Mouse (Mus musculus): ENCODE results near the gene Hinfp. TPM values are rescaled to one million over a fixed set of nuclear protein-coding genes. Genes with fewer than 3 reads are reported as not detected.

Gene Hinfp
- polyA plus RNA-seq, 1 experiment from 2014 or later, result 29.1 TPM

- H3K4me1 ChIP-seq (replicated peaks), result peaks cover 21% of the 10 kb centered on the region
- peak overlapping the region; percentile 41; the same call in 1 of the 2 replicates for H3K27ac ChIP-seq
- WGBS, result 3% methylated on average over 37 of the region's 37 CpGs
- no peaks in the 10 kb centered on the region for H3K9me3 ChIP-seq
- peak overlapping the region; percentile 96 for H3K4me2 ChIP-seq
- H3K4me3 ChIP-seq (replicated peaks), result peak overlapping the region; percentile 89
- no peaks in the 10 kb centered on the region for H3K27me3 ChIP-seq
- peak overlapping the region; percentile 80 for H3K9ac ChIP-seq (replicated peaks)
- peaks cover 29% of the 10 kb centered on the region for H3K36me3 ChIP-seq
- peak; percentile 22; the same call in 1 of the 2 replicates for ATAC-seq (ENCODE audit: insufficient number of reproducible peaks, insufficient read depth, low FRiP score, low TSS enrichment, low read depth)
Measured at GRCm38 (mm10) chr9:44319105-44319886, 13.8 kb upstream of the Hinfp start.

- 28% methylated on average over 3 of the region's 3 CpGs for WGBS
- no peaks in the 10 kb centered on the region for H3K9me3 ChIP-seq
- no peak overlapping the region for H3K27ac ChIP-seq
- no peak for ATAC-seq (ENCODE audit: insufficient number of reproducible peaks, insufficient read depth, low FRiP score, low TSS enrichment, low read depth)
- peaks cover 35% of the 10 kb centered on the region for H3K36me3 ChIP-seq
- H3K4me3 ChIP-seq (replicated peaks), result peak overlapping the region; percentile 89
- peak overlapping the region; percentile 80; the same call in 1 of the 2 replicates for H3K9ac ChIP-seq (replicated peaks)
- no peaks in the 10 kb centered on the region for H3K27me3 ChIP-seq
- peaks cover 21% of the 10 kb centered on the region for H3K4me1 ChIP-seq (replicated peaks)
- peak overlapping the region; percentile 96 for H3K4me2 ChIP-seq
Measured at GRCm38 (mm10) chr9:44318826-44319095, 13.3 kb upstream of the Hinfp start.

- no peaks in the 10 kb centered on the region for H3K9me3 ChIP-seq
- H3K4me2 ChIP-seq, result peak overlapping the region; percentile 96
- no peak overlapping the region for H3K9ac ChIP-seq (replicated peaks)
- no peaks in the 10 kb centered on the region for H3K27me3 ChIP-seq
- peak overlapping the region; percentile 89; the same call in 1 of the 2 replicates for H3K4me3 ChIP-seq (replicated peaks)
- peaks cover 40% of the 10 kb centered on the region for H3K36me3 ChIP-seq
- H3K4me1 ChIP-seq (replicated peaks), result peaks cover 21% of the 10 kb centered on the region
- WGBS, result 74% methylated on average over 5 of the region's 5 CpGs
- no peak for ATAC-seq (ENCODE audit: insufficient number of reproducible peaks, insufficient read depth, low FRiP score, low TSS enrichment, low read depth)
- H3K27ac ChIP-seq, result no peak overlapping the region
Measured at GRCm38 (mm10) chr9:44318076-44318825, 12.8 kb upstream of the Hinfp start.

GRCm38 (mm10) chr9:44317452-44317851, 12.0 kb upstream of the Hinfp start:
- Histone ChIP-seq H3K4me1 (replicated peaks) (peaks cover 21% of the 10 kb centered on the region), H3K9ac (replicated peaks) (no peak overlapping the region), H3K4me3 (replicated peaks) (no peak overlapping the region), H3K9me3 (no peaks in the 10 kb centered on the region), H3K4me2 (0 out of 2 replicates have a peak overlapping the region, but pooled peaks have one; percentile 2), H3K27me3 (no peaks in the 10 kb centered on the region), H3K36me3 (peaks cover 48% of the 10 kb centered on the region), H3K27ac (no peak overlapping the region)
- no peak for ATAC-seq (ENCODE audit: insufficient number of reproducible peaks, insufficient read depth, low FRiP score, low TSS enrichment, low read depth)
- 55% methylated on average over 4 of the region's 4 CpGs for WGBS

- no peak for ATAC-seq (ENCODE audit: insufficient number of reproducible peaks, insufficient read depth, low FRiP score, low TSS enrichment, low read depth)
- no peak overlapping the region for H3K4me3 ChIP-seq (replicated peaks)
- H3K9ac ChIP-seq (replicated peaks), result no peak overlapping the region
- peaks cover 24% of the 10 kb centered on the region for H3K4me1 ChIP-seq (replicated peaks)
- H3K27ac ChIP-seq, result no peak overlapping the region
- H3K4me2 ChIP-seq, result no peak overlapping the region
- H3K36me3 ChIP-seq, result peaks cover 55% of the 10 kb centered on the region
- 0 out of 2 replicates have a peak, but pooled peaks cover 11% of the 10 kb centered on the region for H3K27me3 ChIP-seq
- WGBS, result 91% methylated on average over 18 of the region's 18 CpGs
- no peaks in the 10 kb centered on the region for H3K9me3 ChIP-seq
Measured at GRCm38 (mm10) chr9:44314910-44315309, 9.4 kb upstream of the Hinfp start.

- H3K27me3 ChIP-seq, result 0 out of 2 replicates have a peak, but pooled peaks cover 11% of the 10 kb centered on the region
- H3K9ac ChIP-seq (replicated peaks), result no peak overlapping the region
- no peak overlapping the region for H3K4me2 ChIP-seq
- no peak overlapping the region for H3K27ac ChIP-seq
- no peak overlapping the region for H3K4me3 ChIP-seq (replicated peaks)
- 76% methylated on average over 4 of the region's 4 CpGs for WGBS
- no peak for ATAC-seq (ENCODE audit: insufficient number of reproducible peaks, insufficient read depth, low FRiP score, low TSS enrichment, low read depth)
- no peaks in the 10 kb centered on the region for H3K9me3 ChIP-seq
- H3K4me1 ChIP-seq (replicated peaks), result peaks cover 21% of the 10 kb centered on the region
- peaks cover 55% of the 10 kb centered on the region for H3K36me3 ChIP-seq
Measured at GRCm38 (mm10) chr9:44314257-44314547, 8.7 kb upstream of the Hinfp start.

GRCm38 (mm10) chr9:44313476-44314256, 8.2 kb upstream of the Hinfp start:
- Histone ChIP-seq H3K27me3 (0 out of 2 replicates have a peak, but pooled peaks cover 11% of the 10 kb centered on the region), H3K9ac (replicated peaks) (no peak overlapping the region), H3K27ac (no peak overlapping the region), H3K36me3 (peaks cover 55% of the 10 kb centered on the region), H3K4me3 (replicated peaks) (no peak overlapping the region), H3K4me2 (no peak overlapping the region), H3K9me3 (no peaks in the 10 kb centered on the region), H3K4me1 (replicated peaks) (peaks cover 15% of the 10 kb centered on the region)
- WGBS, result 79% methylated on average over 19 of the region's 19 CpGs
- no peak for ATAC-seq (ENCODE audit: insufficient number of reproducible peaks, insufficient read depth, low FRiP score, low TSS enrichment, low read depth)

GRCm38 (mm10) chr9:44311136-44312134, 6.0 kb upstream of the Hinfp start:
- H3K4me1 ChIP-seq (replicated peaks), result peaks cover 9% of the 10 kb centered on the region
- H3K36me3 ChIP-seq, result peaks cover 47% of the 10 kb centered on the region
- H3K4me3 ChIP-seq (replicated peaks), result no peak overlapping the region
- no peaks in the 10 kb centered on the region for H3K9me3 ChIP-seq
- H3K27ac ChIP-seq, result no peak overlapping the region
- H3K4me2 ChIP-seq, result peak overlapping the region; percentile 28; the same call in 1 of the 2 replicates
- ATAC-seq (ENCODE audit: insufficient number of reproducible peaks, insufficient read depth, low FRiP score, low TSS enrichment, low read depth), result no peak
- H3K27me3 ChIP-seq, result 0 out of 2 replicates have a peak, but pooled peaks cover 11% of the 10 kb centered on the region
- WGBS, result 9% methylated on average over 27 of the region's 27 CpGs
- peak overlapping the region; percentile 34; the same call in 1 of the 2 replicates for H3K9ac ChIP-seq (replicated peaks)

GRCm38 (mm10) chr9:44310750-44311135, 5.3 kb upstream of the Hinfp start:
- H3K4me1 ChIP-seq (replicated peaks), result peaks cover 9% of the 10 kb centered on the region
- H3K4me2 ChIP-seq, result no peak overlapping the region; the same call in 1 of the 2 replicates
- no peak for ATAC-seq (ENCODE audit: insufficient number of reproducible peaks, insufficient read depth, low FRiP score, low TSS enrichment, low read depth)
- 0 out of 2 replicates have a peak, but pooled peaks cover 11% of the 10 kb centered on the region for H3K27me3 ChIP-seq
- peaks cover 40% of the 10 kb centered on the region for H3K36me3 ChIP-seq
- H3K27ac ChIP-seq, result no peak overlapping the region
- H3K9me3 ChIP-seq, result no peaks in the 10 kb centered on the region
- H3K9ac ChIP-seq (replicated peaks), result no peak overlapping the region
- H3K4me3 ChIP-seq (replicated peaks), result no peak overlapping the region
- WGBS, result 34% methylated on average over 10 of the region's 10 CpGs

GRCm38 (mm10) chr9:44309756-44310155, 4.3 kb upstream of the Hinfp start:
- WGBS, result 56% methylated on average over 3 of the region's 3 CpGs
- H3K4me1 ChIP-seq (replicated peaks), result peaks cover 11% of the 10 kb centered on the region
- H3K27ac ChIP-seq, result no peak overlapping the region
- ATAC-seq (ENCODE audit: insufficient number of reproducible peaks, insufficient read depth, low FRiP score, low TSS enrichment, low read depth), result no peak
- H3K4me3 ChIP-seq (replicated peaks), result no peak overlapping the region
- H3K27me3 ChIP-seq, result 0 out of 2 replicates have a peak, but pooled peaks cover 11% of the 10 kb centered on the region
- H3K9me3 ChIP-seq, result no peaks in the 10 kb centered on the region
- H3K4me2 ChIP-seq, result no peak overlapping the region
- H3K36me3 ChIP-seq, result peaks cover 30% of the 10 kb centered on the region
- no peak overlapping the region for H3K9ac ChIP-seq (replicated peaks)

Data from limb, embryonic 12.5 days (tissue).